Mouse (Mus musculus): ENCODE data around the gene Fbxw10. TPM values are rescaled to one million over a fixed set of nuclear protein-coding genes. Genes with fewer than 3 reads are reported as not detected.

Gene Fbxw10
- polyA plus RNA-seq, 2 experiments: 0.56 to 0.67 TPM

- DNase-seq (ENCODE audit: low spot score): peak; percentile 90
- ATAC-seq (ENCODE audit: low FRiP score, low read depth): peak; percentile 83
- H3K27ac ChIP-seq (replicated peaks; ENCODE audit: low read depth, low read length): no peak overlapping the region
- WGBS: 34% methylated on average over 12 of the region's 12 CpGs
- no peak overlapping the region for H3K4me3 ChIP-seq (replicated peaks; ENCODE audit: low read length)
- H3K9me3 ChIP-seq (ENCODE audit: control insufficient read depth, low read length): no peaks in the 10 kb centered on the region
- H3K9ac ChIP-seq (ENCODE audit: low read depth, low read length, severe bottlenecking): no peak overlapping the region
- no peak overlapping the region for H3K4me2 ChIP-seq (replicated peaks; ENCODE audit: low read depth, low read length, severe bottlenecking)
- no peaks in the 10 kb centered on the region for H3K27me3 ChIP-seq (ENCODE audit: control insufficient read depth, insufficient read depth, low read length)
- no peak for TF ChIP-seq POLR2A (IDR thresholded peaks at IDR 0.05; ENCODE audit: borderline replicate concordance, extremely low read depth, insufficient read depth, insufficient read length)
- 0 out of 2 replicates have a peak, but pooled peaks cover 4% of the 10 kb centered on the region for H3K4me1 ChIP-seq (ENCODE audit: control insufficient read depth, insufficient read depth, low read length)
- 0 out of 2 replicates have a peak, but pooled peaks cover 2% of the 10 kb centered on the region for H3K36me3 ChIP-seq (ENCODE audit: control insufficient read depth, insufficient read depth, low read length)
Measured at GRCm38 (mm10) chr11:62901699-62902323, 54.9 kb downstream of the Fbxw10 start.

- TF ChIP-seq POLR2A (IDR thresholded peaks at IDR 0.05; ENCODE audit: borderline replicate concordance, extremely low read depth, insufficient read depth, insufficient read length): no peak
- no peak for DNase-seq (ENCODE audit: low spot score)
- Histone ChIP-seq H3K4me2 (replicated peaks; ENCODE audit: low read depth, low read length, severe bottlenecking) (no peak overlapping the region), H3K4me3 (replicated peaks; ENCODE audit: low read length) (no peak overlapping the region), H3K9ac (ENCODE audit: low read depth, low read length, severe bottlenecking) (no peak overlapping the region), H3K9me3 (ENCODE audit: control insufficient read depth, low read length) (no peaks in the 10 kb centered on the region), H3K27ac (replicated peaks; ENCODE audit: low read depth, low read length) (no peak overlapping the region), H3K4me1 (ENCODE audit: control insufficient read depth, insufficient read depth, low read length) (0 out of 2 replicates have a peak, but pooled peaks cover 4% of the 10 kb centered on the region), H3K27me3 (ENCODE audit: control insufficient read depth, insufficient read depth, low read length) (no peaks in the 10 kb centered on the region), H3K36me3 (ENCODE audit: control insufficient read depth, insufficient read depth, low read length) (no peaks in the 10 kb centered on the region)
- WGBS: 66% methylated on average over 6 of the region's 6 CpGs
- ATAC-seq (ENCODE audit: low FRiP score, low read depth): no peak
Measured at GRCm38 (mm10) chr11:62903871-62904495, 57.1 kb downstream of the Fbxw10 start.

GRCm38 (mm10) chr11:62909720-62910306 lies 62.9 kb downstream of the Fbxw10 start:
- Histone ChIP-seq H3K27ac (replicated peaks; ENCODE audit: low read depth, low read length) (no peak overlapping the region), H3K4me1 (ENCODE audit: control insufficient read depth, insufficient read depth, low read length) (peaks cover 4% of the 10 kb centered on the region; the same call in 1 of the 2 replicates), H3K27me3 (ENCODE audit: control insufficient read depth, insufficient read depth, low read length) (no peaks in the 10 kb centered on the region), H3K4me2 (replicated peaks; ENCODE audit: low read depth, low read length, severe bottlenecking) (no peak overlapping the region), H3K9ac (ENCODE audit: low read depth, low read length, severe bottlenecking) (no peak overlapping the region), H3K9me3 (ENCODE audit: control insufficient read depth, low read length) (no peaks in the 10 kb centered on the region), H3K4me3 (replicated peaks; ENCODE audit: low read length) (no peak overlapping the region), H3K36me3 (ENCODE audit: control insufficient read depth, insufficient read depth, low read length) (no peaks in the 10 kb centered on the region)
- WGBS: 72% methylated on average over 3 of the region's 3 CpGs
- no peak for TF ChIP-seq POLR2A (IDR thresholded peaks at IDR 0.05; ENCODE audit: borderline replicate concordance, extremely low read depth, insufficient read depth, insufficient read length)
- no peak for ATAC-seq (ENCODE audit: low FRiP score, low read depth)
- DNase-seq (ENCODE audit: low spot score): no peak

GRCm38 (mm10) chr11:62911362-62911761 lies 64.5 kb downstream of the Fbxw10 start:
- no peaks in the 10 kb centered on the region for H3K27me3 ChIP-seq (ENCODE audit: control insufficient read depth, insufficient read depth, low read length)
- 51% methylated on average over 8 of the region's 8 CpGs for WGBS
- H3K4me2 ChIP-seq (replicated peaks; ENCODE audit: low read depth, low read length, severe bottlenecking): no peak overlapping the region
- no peak for TF ChIP-seq POLR2A (IDR thresholded peaks at IDR 0.05; ENCODE audit: borderline replicate concordance, extremely low read depth, insufficient read depth, insufficient read length)
- 0 out of 2 replicates have a peak overlapping the region, but pooled peaks have one; percentile 39 for H3K27ac ChIP-seq (replicated peaks; ENCODE audit: low read depth, low read length)
- ATAC-seq (ENCODE audit: low FRiP score, low read depth) (no peak), DNase-seq (ENCODE audit: low spot score) (peak; percentile 27)
- H3K4me1 ChIP-seq (ENCODE audit: control insufficient read depth, insufficient read depth, low read length): peaks cover 4% of the 10 kb centered on the region; the same call in 1 of the 2 replicates
- H3K9me3 ChIP-seq (ENCODE audit: control insufficient read depth, low read length): no peaks in the 10 kb centered on the region
- no peak overlapping the region for H3K4me3 ChIP-seq (replicated peaks; ENCODE audit: low read length)
- no peaks in the 10 kb centered on the region for H3K36me3 ChIP-seq (ENCODE audit: control insufficient read depth, insufficient read depth, low read length)
- H3K9ac ChIP-seq (ENCODE audit: low read depth, low read length, severe bottlenecking): no peak overlapping the region

- 94% methylated on average over 2 of the region's 2 CpGs for WGBS
- ATAC-seq (ENCODE audit: low FRiP score, low read depth) (no peak), DNase-seq (ENCODE audit: low spot score) (no peak)
- H3K9ac ChIP-seq (ENCODE audit: low read depth, low read length, severe bottlenecking): no peak overlapping the region
- no peak overlapping the region for H3K4me3 ChIP-seq (replicated peaks; ENCODE audit: low read length)
- no peaks in the 10 kb centered on the region for H3K9me3 ChIP-seq (ENCODE audit: control insufficient read depth, low read length)
- H3K27me3 ChIP-seq (ENCODE audit: control insufficient read depth, insufficient read depth, low read length): no peaks in the 10 kb centered on the region
- no peak overlapping the region for H3K27ac ChIP-seq (replicated peaks; ENCODE audit: low read depth, low read length)
- no peaks in the 10 kb centered on the region for H3K36me3 ChIP-seq (ENCODE audit: control insufficient read depth, insufficient read depth, low read length)
- peaks cover 4% of the 10 kb centered on the region; the same call in 1 of the 2 replicates for H3K4me1 ChIP-seq (ENCODE audit: control insufficient read depth, insufficient read depth, low read length)
- no peak overlapping the region for H3K4me2 ChIP-seq (replicated peaks; ENCODE audit: low read depth, low read length, severe bottlenecking)
- no peak for TF ChIP-seq POLR2A (IDR thresholded peaks at IDR 0.05; ENCODE audit: borderline replicate concordance, extremely low read depth, insufficient read depth, insufficient read length)
Measured at GRCm38 (mm10) chr11:62913141-62913540, 66.3 kb downstream of the Fbxw10 start.
